Mouse (Mus musculus) WW6 (cell line): ENCODE results near the gene Olfm2.

Source experiments
- DNase-seq: peaks from one replicate; pipeline ENCODE4 v3.0.0-alpha.2; 2013; ENCODE audit warnings: low read depth, low spot score

Olfm2 gene

DNA sequence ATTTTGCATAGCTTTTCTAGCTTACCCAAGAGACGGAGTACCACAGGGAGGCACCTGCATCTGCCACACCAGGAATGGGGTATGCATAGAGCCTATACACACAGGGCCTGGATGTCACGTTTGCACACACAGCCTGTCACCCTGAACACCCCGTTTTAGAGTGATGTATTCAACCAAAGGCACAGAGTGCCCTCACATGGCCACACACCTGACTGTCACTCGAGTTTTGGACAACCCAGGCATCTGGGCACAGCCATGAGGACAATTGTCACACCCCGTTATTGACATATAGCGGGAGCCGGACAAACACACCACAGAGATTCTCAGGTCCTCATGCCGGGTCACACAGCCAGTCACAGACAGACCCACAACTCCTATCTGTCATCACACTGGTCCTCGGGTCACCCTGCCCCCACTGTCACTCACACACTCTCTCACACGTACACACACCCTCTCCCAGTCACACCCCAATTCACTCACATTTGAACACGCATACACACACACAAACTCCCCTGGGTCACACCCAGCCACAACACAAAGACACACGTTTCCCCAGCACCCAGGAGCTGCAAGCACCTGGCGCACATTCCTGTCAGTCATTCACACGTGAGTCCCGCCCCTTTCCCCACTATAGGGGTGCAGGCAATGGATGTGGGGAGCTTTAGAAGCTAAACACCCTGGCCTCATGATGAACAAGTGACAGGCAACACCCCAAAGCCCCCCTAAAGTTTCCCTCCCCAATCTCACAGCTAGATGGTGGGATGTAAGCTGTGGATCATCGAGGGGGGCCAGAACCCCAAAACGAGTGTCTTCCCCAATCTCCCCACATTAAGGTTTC, 801 bp downstream of the Olfm2 start:
- DNase-seq, result no peak

GRCm38 (mm10) chr9:20743946-20744738, 2.0 kb downstream of the Olfm2 start:
- no peak for DNase-seq

- DNase-seq, result peak; percentile 80
These were observed 5.7 kb downstream of the Olfm2 start for GRCm38 (mm10) chr9:20740407-20740806.

DNA sequence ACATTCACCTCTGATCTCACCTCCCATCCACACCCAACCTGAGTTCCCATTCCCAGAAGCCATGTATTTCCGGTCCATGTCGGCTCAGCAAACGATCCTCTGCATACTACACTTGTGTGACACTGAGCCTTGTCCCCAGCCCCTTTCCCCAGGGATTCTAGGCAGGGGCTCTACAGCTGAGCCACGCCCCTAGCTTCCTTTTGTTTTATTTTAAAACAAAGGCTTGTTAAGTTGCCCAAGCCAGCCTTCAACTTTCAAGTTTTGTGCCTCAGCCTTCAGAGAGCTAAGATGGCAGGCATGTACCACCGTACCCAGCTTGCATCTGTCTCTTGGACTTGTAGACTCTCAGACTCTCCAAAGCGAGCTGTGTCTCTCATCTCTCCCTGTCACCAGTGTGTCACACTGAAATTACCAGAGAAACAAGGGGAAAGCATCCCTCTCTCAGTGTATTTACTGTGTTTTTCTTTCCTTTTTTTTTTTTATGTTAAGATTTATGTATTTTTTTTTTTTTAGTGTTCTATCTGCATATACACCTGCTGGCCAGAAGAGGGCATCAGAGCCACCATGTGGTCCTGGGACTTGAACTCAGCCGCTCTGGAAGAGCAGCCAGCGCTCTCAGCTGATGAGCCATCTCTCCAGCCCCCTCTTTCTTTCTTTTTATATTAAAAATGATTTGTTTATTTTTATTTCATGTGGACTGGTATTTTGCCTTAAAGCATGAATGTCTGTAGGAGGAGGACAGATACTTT, 7.7 kb downstream of the Olfm2 start:
- DNase-seq, result no peak

DNA sequence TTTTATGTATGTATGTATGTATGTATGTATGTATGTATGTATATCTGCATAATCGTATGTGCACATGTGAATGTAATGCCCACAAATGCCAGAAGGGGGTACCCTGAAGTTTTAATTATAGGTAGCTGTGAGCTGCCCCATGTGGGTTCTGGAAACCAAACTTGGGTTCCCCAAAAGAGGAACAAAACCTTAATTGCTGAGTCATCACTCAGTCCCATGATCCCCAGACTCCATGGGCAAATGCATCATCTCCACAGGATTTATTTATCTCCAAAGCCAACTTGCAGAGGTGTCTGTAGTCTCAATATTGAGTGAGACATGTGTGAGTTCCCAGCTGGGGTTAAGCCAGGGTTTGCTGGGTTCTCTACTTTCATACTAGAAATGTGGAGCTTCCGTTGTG, 8.9 kb downstream of the Olfm2 start:
- DNase-seq, result no peak

GRCm38 (mm10) chr9:20734692-20735091, 11.5 kb downstream of the Olfm2 start:
- DNase-seq, result no peak

GRCm38 (mm10) chr9:20731797-20732196, 14.4 kb downstream of the Olfm2 start:
- DNase-seq, result no peak

GRCm38 (mm10) chr9:20729451-20729850, 16.7 kb downstream of the Olfm2 start:
- DNase-seq, result no peak

DNA sequence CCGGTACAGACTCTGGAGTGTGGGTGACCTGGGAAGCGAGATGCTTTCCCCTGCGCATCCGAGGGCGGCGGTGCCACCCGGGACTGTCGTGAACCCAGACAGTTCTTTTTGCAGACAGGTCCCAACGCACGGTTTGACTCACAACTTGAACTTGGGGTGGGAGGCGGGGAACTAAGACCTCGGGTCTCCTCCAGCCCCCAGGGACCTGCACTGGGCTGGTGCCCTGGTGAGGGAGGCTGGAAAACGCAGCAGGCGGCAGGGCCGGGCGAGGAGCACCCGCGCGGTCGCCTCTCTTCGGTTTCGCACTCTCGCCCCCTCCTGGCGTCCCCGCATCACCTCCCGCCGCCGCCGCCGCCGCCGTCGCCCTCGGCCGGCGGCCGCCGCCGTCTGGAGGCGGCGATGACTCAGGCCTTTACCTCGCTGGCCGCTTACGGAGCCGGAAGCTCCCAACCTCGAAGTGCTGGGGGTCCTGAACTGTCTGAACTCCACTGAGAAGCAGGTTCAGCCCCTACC, 18.5 kb downstream of the Olfm2 start:
- no peak for DNase-seq

GRCm38 (mm10) chr9:20726859-20727600, 19.1 kb downstream of the Olfm2 start:
- no peak for DNase-seq

- no peak for DNase-seq
These were observed 19.9 kb downstream of the Olfm2 start for GRCm38 (mm10) chr9:20726134-20726858.

GRCm38 (mm10) chr9:20721582-20721981, 24.6 kb downstream of the Olfm2 start:
- no peak for DNase-seq

DNA sequence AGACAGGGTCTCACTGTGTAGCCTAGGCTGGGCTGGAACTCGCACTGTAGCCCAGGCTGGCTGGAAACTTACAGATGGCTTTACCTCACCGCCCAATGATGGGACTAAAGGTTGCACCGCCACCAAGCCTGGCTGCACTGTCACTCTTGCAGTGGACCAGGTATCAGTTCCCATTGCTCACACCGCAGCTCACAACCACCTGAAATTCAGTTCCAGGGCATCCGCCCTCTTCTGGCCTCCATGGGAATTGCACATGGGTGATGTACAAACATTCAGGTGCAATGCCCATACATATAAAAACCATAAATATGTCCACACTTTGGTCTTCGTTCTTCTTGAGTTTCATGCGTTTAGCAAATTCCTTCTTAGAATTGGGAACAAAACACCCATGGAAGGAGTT, 30.8 kb downstream of the Olfm2 start:
- DNase-seq, result no peak

GRCm38 (mm10) chr9:20713478-20713987, 32.6 kb downstream of the Olfm2 start:
- DNase-seq, result no peak

GRCm38 (mm10) chr9:20712934-20713477, 33.1 kb downstream of the Olfm2 start:
- DNase-seq, result no peak

- no peak for DNase-seq
These were observed 35.7 kb downstream of the Olfm2 start for GRCm38 (mm10) chr9:20710471-20710870.

DNA sequence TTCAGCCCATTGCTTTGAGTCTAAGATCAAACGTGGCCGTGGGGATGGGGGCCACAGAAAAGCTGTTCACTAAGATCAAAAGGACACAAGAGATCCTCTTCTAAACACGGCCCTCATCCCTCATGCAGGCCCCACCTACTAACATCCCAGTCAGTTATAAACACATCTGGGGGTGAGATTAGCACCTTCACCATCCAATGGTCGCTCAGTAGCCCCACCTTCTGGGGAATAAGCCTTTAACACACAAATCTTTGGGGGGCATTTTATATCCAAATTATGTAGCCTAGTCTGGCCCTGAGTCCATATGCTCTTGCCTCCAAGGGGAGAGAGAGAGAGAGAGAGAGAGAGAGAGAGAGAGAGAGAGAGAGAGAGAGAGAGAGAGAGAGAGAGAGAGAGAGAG, 40.2 kb downstream of the Olfm2 start:
- DNase-seq, result no peak

DNA sequence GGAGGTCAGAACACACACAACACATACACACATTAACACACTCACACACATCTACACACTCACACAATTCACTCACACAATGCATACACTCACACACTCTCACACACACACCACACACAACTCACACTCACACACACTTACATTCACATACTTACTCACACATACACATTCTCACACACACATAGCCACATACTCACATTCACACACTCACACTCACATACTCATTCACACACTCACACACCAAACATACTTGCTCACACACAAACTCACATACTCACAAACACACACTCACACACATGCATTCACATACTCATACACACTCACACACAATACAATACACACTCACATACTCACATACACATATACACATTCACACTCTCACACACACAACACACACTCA, 40.7 kb downstream of the Olfm2 start:
- no peak for DNase-seq

DNA sequence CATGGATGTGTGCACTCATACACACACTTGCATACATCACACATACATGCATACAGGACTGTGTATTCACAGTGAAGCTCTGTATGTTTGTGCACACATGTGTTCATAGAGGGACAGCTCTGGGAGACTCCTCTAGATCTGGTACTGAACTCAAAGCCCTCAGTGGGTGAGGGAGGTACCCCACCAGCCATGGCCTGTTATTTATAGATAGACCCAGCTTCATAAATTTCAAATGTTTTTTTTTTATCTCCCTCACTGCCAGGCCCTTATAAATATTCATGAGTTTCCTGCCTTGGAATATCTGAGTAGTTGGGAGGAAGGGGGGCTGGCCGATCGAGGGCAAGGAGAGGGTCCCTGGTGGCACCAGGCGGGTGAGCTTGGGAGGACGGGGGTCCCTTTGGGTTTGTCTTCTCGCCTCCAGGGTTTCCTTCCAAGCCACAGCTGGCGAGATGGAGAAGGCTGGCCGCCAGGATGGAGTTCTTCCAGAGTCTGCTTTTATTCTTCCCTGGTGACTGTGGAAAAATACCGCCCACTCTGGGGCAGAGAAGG, 42.2 kb downstream of the Olfm2 start:
- no peak for DNase-seq

GRCm38 (mm10) chr9:20697466-20697865, 48.7 kb downstream of the Olfm2 start:
- no peak for DNase-seq
